Mouse (Mus musculus) right cerebral cortex, postnatal 14 days (tissue): Measurements from ENCODE around the gene Cast.
A peak's percentile ranks its signal among the peaks of the same experiment; 100 is the strongest.

ENCODE experiments used
- DNase-seq: peaks from one replicate; pipeline ENCODE4 v3.0.0; 2022

Gene Cast

GRCm38 (mm10) chr13:74808152-74808929 lies at the start of gene Cast:
Cast (minus strand) TSS chr13:74808810.
- peak; percentile 8 for DNase-seq

GRCm38 (mm10) chr13:74854338-74855047 lies 45.9 kb upstream of the Cast start:
- peak; percentile 66 for DNase-seq

DNA sequence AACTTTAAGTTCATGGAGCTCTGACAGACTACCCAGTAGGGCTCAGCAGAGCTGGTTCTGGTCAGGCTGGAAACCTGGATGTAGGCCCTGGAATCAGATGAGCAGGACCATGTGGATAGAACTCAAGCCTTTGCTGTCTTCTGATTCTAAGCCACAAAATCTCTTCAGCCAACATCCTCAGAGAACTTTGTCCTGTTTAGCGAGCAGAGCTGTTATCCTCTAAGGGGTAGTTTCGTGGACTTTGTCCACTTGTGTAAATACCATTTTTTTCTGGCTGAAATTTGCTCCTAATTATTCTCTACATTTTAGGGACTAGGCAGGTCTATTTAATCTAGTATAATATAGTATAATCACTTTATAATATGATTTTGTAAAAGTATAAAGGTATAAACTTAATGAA lies 42.2 kb upstream of the Cast start:
- DNase-seq: no peak

DNA sequence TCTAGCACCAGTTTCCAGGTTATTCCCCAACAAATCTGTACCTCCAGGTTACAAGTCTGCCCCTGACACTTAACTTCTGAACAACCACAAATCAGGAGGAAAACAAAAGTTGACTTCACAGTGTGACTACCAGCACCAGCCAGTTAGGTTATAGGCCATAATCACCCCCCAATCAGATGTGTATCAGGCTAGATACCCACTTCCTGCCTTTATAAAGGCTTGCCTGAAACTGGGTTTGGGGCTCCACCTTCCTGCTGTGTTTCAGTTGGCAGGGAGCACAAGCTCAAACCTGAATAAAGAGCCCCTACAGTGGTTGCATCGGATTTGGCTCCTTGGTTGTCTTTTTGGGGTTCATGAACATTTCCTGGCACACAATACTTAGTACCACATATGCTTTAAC lies 37.3 kb upstream of the Cast start:
- DNase-seq: no peak

DNA sequence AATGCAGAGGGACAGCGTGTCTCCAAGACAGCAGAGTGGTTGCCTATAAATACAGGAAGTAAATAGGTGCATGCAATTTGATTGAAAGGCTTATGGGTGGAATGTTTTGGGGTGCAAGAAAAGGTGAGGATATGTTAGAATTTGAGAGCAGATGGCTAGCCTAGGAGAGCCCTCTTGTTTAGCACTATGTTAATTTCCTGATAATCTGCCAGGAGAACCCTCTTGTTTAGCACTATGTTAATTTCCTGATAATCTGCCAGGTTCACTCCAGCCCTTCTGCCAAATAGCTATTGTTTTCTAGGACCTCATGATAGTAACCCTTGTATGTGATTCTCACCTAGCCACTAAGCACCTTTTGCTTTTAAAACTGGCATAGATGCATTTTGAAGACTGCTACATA lies 25.9 kb upstream of the Cast start:
- DNase-seq: no peak

DNA sequence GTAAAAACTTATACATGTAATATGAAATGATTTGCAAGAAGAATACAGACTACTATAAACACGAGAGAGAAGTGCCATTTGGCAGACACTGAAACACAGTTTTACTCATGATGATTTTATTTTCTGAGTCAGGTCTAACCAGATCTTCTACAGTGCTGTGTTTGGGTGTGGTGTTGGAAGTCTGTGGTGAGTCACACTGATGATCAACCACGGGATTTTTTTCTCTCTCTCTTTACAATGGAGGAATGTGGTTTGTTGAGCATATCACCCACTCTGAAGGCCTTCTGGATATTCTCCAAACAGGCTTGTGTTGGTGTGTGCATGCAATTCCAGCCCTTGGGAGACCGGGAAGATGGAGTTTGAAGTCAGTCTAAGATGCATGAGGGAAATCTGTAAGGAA lies 13.5 kb upstream of the Cast start:
- no peak for DNase-seq

DNA sequence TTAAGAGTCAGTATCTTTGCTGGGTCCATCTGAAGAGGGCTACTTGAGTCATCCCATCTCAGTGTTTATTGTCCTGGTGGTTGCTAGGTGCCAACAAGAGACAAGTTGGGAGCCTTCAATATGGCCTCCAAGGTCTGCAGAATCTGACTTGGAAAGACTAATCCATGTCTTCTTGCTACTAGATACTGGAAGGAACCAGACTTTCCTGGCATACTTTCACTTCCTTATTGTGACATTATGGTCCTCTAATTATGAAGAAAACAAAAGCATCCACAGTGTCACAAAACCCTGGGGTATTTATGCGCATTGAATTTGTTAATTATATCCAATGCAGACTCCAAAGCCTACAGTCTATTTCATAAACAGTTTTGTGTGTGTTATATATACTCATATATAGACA lies 7.1 kb upstream of the Cast start:
- DNase-seq: no peak

DNA sequence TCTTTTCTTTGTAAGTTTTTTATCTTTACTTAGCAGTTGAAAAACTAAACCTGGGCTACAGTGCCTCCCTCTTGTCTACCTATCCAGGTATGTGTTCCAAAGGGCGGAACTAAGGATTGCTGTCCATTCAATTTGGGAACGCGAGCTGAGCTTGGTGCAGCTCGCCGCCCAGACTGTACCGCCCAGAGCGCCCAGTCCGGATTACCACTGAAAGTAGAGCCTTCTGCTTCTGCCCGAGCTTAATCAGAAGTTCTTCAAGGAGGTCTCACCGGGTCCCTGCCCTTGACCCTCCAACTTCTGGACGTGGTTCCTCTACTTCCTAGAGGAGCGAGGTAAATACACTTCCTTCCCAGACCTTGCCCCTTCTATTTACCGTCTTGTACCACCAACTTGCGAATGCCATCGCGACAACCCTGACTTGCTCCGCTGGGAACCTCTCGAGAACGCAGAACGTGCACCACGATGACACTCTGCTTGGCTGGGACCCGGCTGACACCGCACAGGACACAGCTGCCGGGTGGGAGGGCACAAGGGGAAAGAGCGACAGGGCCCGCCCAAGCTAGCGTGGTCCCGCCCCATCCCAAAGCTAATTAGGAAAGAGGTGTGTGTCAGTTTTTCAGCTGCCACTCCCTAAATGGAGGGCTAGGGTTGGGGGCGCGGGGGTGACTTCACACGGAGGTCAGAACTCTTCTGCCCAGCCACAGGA lies 1.0 kb downstream of the Cast start:
- DNase-seq: peak; percentile 8

DNA sequence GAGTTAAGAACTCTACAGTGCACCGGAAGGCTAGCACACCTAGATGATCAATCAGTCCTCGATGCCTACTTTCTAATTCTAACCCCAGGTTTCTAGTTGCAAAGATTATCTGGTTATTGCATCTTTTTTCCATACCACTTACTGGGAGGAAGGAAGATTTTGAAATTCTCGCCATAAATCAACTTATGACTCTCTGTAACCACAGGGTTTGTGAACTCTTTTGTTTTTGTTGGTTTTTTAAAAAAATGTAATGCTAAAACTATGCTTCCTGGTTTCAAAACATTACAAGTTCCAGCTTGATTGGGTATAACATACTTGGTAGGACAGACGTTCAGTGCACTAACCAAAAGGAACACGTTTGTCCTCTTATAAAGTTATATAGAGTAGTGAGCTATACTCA lies 1.7 kb downstream of the Cast start:
- DNase-seq: no peak

DNA sequence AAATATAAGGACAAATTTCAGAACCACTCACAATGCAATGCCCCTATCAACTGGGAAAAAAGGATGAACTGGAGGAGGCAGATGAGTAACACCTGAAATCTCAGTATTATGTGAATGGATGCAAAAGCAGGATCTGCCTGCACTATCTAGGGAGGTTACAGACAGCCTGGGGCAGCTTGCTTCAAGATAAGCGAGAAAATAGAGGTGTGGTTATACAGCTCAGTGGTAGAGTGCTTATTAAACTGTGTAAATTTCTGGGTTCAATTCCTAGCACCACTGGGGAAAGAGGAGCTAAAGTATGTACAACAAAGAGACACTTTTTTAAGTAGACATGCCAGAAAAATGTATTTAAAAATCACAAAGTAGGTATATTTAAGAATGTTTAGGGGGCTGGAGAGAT lies 14.2 kb downstream of the Cast start:
- DNase-seq: no peak

- DNase-seq: no peak
These were observed 20.9 kb downstream of the Cast start for GRCm38 (mm10) chr13:74787681-74788080.

GRCm38 (mm10) chr13:74772151-74772550 lies 36.5 kb downstream of the Cast start:
- no peak for DNase-seq

GRCm38 (mm10) chr13:74770480-74770879 lies 38.1 kb downstream of the Cast start:
- DNase-seq: peak; percentile 48

DNA sequence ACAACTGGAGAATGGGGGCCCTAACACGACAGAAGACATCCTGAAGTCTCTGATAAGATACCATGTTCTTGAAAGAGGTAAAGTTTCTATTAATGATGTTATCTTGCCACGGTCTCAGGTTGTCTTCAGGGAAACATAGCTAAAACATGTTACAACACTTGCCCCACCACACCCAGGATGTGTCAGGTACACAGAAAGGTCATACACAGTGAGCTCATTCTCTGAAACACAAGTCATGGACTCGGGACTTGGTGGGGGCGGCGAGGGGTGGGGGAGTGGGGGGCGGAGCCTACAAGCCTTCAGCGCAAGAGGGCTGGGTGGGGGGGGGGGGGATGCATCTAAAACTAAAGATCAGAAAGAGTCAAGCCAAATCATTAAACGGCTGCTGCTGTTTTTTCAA lies 38.7 kb downstream of the Cast start:
- no peak for DNase-seq

DNA sequence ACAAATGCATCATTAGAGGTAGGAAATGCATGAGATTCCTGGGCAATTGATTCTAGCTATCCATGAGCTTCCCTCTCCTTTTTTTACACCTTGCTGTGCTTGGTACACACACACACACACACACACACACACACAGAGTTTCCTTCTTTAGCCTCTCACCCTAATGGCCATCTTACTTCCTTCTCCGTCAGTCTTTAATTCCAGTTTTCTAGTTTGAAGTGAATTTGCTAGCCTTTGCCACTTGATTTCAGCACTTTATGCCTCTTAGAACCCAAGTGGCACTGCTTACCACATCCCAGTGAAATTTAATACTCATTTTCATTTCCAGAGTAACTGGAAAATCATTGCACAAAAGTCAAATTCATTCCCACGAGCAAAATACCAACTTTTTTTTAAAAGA lies 41.4 kb downstream of the Cast start:
- DNase-seq: no peak

DNA sequence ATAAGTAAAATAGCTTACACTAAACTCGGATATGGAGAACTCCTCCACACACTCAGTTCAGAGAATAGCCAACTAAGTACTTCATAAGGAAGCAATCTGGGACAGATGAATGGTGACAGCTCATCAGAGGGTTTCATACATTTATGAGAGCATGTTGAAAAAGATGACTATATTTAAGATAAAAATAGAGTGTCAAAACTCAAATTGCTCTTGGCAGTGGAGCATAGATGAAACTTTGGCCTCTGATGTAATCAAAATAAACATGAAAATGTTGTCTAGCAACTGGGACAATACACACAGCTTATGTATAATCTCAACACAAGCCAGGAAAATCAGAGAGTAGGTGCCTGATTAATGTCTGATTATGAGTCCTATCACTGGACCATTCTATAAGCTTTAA lies 45.9 kb downstream of the Cast start:
- DNase-seq: no peak

DNA sequence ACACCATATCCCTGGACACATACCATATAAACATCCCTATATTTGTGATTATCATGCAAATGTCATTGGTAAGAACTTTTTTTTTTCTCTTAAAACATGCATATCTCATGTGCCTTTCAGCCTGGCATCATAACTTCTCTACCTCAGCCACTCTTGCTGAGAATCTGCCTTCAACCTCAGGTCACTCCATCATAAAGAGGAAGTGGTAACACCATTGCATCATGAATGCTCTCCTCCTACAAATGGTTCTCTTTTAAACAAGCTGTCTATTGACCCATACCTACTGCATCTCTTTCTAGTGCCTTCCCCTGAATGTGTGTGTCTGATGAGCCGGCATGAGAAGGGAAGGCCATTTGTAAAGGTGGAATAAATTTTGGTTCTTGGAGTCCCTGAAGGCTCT lies 49.5 kb downstream of the Cast start:
- no peak for DNase-seq

DNA sequence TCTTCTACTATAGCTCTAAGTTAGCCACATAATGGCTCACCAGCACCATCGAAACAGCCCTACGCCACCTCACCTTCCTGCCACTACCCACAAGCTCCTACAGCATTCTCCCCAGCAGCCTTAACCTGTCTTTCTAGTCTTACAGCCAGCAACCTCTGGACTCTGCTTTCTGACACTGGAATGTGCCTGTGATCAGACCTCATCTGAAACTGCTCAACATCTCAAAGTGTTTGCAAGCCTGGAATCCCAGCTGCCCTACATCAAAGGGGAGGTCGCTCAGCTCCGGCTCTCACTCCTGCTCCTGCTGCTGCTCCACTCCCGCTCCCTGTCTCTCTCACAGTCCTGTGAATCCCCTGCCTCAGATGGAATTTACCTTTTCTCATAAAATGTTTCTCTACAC lies 65.4 kb downstream of the Cast start:
- DNase-seq: no peak

DNA sequence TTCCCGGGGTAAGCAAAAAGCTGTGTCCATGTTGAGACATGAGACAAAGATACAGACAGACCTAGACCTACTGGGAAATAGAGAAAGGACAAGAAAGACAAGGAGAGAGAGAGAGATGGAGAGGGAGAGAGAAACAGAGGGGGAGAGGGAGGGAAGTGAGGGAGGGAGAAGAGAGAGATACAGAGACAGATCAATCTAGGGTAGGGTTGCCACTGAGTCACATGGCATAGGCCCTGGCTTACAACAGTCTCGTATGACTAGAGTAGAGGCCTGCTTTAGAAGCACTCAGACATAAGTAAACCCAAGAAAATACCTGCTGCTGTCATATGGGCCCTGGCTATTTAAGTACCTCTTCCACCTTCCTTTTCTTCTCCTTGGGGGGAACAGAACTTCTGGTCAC lies 72.2 kb downstream of the Cast start:
- DNase-seq: no peak

GRCm38 (mm10) chr13:74735834-74736233 lies 72.8 kb downstream of the Cast start:
- DNase-seq: no peak

DNA sequence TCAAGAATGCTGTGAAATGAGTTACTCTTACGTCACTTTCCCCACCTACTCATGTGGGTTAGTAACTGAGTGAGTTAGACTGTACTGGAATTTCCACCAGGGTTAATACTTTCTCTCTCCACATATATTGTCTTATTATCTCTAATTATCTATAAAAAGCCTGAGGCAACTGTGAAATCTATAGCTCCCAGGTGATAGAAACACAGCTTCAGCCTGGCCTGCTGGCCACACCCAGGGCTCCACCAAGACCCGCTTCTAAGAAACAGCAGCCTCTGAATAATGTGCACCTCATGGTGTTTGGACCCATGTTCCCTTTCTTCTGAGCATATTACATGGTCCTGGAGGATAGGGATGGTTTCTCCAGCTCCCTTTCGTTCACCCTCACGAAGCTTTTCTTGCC lies 74.9 kb downstream of the Cast start:
- no peak for DNase-seq

GRCm38 (mm10) chr13:74719002-74719401 lies 89.6 kb downstream of the Cast start:
- no peak for DNase-seq

DNA sequence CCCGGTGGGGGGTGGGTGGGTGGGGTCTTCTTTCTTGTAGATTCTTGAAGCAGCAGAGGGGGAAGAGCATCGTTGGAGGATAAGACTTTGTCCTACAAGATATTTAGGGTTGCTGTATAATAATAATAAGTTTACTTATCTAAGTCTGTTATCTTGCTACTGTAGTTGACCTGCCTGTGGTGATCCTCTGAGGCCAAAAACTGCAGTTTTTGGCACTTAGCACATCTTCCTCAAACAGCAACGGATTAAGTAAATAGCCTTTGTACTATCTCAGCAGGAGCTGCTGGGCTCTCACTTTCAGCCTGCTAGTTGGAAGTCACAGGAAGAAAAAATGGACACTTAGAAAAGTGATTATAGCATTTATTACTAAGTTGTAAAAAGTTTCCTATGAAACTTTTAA lies 112.4 kb downstream of the Cast start:
- DNase-seq: no peak
